Mouse (Mus musculus) thymus, adult 2 months (tissue): ENCODE results near the gene Farp1. TPM values are rescaled to one million over a fixed set of nuclear protein-coding genes. Genes with fewer than 3 reads are reported as not detected.

Experiments used
- DNase-seq: peaks from one replicate; pipeline ENCODE4 v3.0.0; 2021
- H3K27ac ChIP-seq: fragments of 200-500 bp; 2 replicates; pipeline ENCODE4 v1.5.1; 2012; ENCODE audit warnings: low read length, control low read depth; ENCODE audit not compliant: control insufficient read depth, insufficient read depth
- H3K27me3 ChIP-seq: fragments of 200-500 bp; 2 replicates; pipeline ENCODE4 v1.6.1; 2012; ENCODE audit warnings: mild to moderate bottlenecking, low read length, moderate library complexity, mixed read lengths; ENCODE audit not compliant: control insufficient read depth, insufficient read depth
- H3K36me3 ChIP-seq: fragments of 200-500 bp; 2 replicates; pipeline ENCODE4 v1.6.1; 2012; ENCODE audit warnings: mild to moderate bottlenecking, low read length, moderate library complexity; ENCODE audit not compliant: control insufficient read depth, insufficient read depth
- H3K4me1 ChIP-seq: fragments of 200-500 bp; replicated peaks from 2 replicates; pipeline ENCODE4 v1.6.1; 2012; ENCODE audit warnings: low read length; ENCODE audit not compliant: control insufficient read depth, insufficient read depth
- H3K4me3 ChIP-seq: fragments of 200-500 bp; 2 replicates; pipeline ENCODE4 v1.5.1; 2012; ENCODE audit warnings: mild to moderate bottlenecking, low read length, control low read depth, moderate library complexity; ENCODE audit not compliant: control insufficient read depth, insufficient read depth
- CTCF ChIP-seq: fragments of 200-500 bp; IDR thresholded peaks from 2 replicates; pipeline ENCODE4 v1.5.1; 2012; ENCODE audit warnings: mild to moderate bottlenecking, control low read depth, low read length, moderate library complexity, borderline replicate concordance; ENCODE audit not compliant: control insufficient read depth, poor library complexity, insufficient read depth; ENCODE audit errors: extremely low read depth
- POLR2A ChIP-seq: fragments of 200-500 bp; IDR thresholded peaks from 2 replicates; pipeline ENCODE4 v1.6.1; 2012; ENCODE audit warnings: mild to moderate bottlenecking, low read length, control low read depth, moderate library complexity; ENCODE audit not compliant: control insufficient read depth, poor library complexity, insufficient read depth; ENCODE audit errors: extremely low read depth
- WGBS: fragments of 180-500 bp; shearing (Covaris S2); methylation state at CpG from one replicate; pipeline ENCODE4 v1.1.7; 2018; 5-methylcytosine and 5-hydroxymethylcytosine counted together
- polyA plus RNA-seq: library from polyadenylated mRNA; depleted of rRNA; stranded (reverse); fragments of >200 nt; gene quantifications from 2 replicates; pipeline ENCODE4 v1.2.3, GENCODE M21; 2012

Farp1 gene
- polyA plus RNA-seq, 1 experiment = 5.1 TPM

DNA sequence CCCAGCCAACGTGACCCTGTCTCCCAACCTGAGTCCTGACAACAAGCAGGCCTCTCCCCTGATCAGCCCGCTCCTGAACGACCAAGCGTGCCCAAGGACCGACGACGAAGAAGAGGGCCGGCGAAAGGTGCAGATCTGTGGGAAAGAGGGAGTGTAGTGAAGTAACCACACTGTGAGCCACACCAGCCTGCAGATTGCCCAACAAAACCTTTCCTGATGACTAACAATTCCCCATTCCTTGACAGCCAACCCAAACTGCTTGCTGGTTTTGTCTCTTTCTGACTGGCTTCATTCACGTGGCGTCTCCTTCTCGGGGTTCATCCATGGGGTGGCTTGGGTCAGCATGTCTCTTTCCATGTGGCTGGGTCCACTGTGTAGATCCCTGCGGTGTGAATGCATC, 220.5 kb downstream of the Farp1 start:
- 95% methylated on average over 13 of the region's 13 CpGs for WGBS
- Histone ChIP-seq H3K27ac (no peak overlapping the region), H3K27me3 (no peaks in the 10 kb centered on the region), H3K4me3 (no peak overlapping the region), H3K36me3 (no peaks in the 10 kb centered on the region), H3K4me1 (peaks cover 9% of the 10 kb centered on the region)
- no peak for DNase-seq
- no peak for TF ChIP-seq POLR2A
- TF ChIP-seq CTCF = no peak

DNA sequence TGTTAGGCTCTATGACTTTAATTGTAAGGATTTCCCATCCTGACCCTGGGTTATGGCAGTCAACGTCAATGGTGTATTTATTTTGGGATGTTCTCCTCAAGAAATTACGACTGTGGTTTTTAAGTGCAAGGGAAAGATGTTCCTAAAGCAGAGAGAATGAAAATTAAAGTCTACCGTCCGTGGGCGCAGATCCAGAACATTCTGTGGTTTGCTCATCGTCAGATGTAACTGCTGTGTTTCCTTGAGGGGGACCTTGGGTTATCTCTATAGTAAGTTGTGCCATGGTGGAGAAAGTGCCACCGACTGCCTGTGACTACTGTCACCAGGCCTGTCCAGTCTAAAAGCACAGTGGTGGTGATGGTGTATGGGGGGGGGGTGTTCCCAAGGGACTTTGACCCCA, 221.9 kb downstream of the Farp1 start:
- Histone ChIP-seq H3K27me3 (no peaks in the 10 kb centered on the region), H3K4me1 (peaks cover 19% of the 10 kb centered on the region), H3K4me3 (no peak overlapping the region), H3K36me3 (no peaks in the 10 kb centered on the region), H3K27ac (no peak overlapping the region)
- 29% methylated on average over 7 of the region's 7 CpGs for WGBS
- no peak for TF ChIP-seq CTCF
- TF ChIP-seq POLR2A = no peak
- DNase-seq = no peak

DNA sequence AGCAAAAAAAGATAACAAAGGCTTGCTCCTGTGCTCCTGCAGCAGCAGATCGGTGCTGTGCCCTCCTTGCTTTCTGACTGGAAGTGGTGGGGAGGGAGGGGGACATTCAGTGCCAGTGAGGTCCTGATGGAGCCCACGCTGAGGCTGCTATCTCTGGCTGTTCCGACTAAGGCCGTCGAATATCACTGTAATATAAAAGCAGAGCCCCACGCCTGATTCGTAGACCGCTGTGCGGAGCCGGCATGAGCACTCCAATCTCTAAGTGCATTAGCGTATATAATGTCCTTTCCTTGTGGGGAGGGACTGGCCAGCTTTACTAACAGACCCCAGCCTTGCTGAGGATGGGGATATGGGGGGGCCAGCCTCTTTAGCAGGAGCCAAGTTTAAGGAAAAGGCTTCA, 224.3 kb downstream of the Farp1 start:
- Histone ChIP-seq H3K36me3 (no peaks in the 10 kb centered on the region), H3K4me3 (no peak overlapping the region), H3K27me3 (no peaks in the 10 kb centered on the region), H3K4me1 (peaks cover 31% of the 10 kb centered on the region), H3K27ac (no peak overlapping the region)
- DNase-seq = no peak
- no peak for TF ChIP-seq POLR2A
- TF ChIP-seq CTCF = no peak
- WGBS = 91% methylated on average over 11 of the region's 11 CpGs

DNA sequence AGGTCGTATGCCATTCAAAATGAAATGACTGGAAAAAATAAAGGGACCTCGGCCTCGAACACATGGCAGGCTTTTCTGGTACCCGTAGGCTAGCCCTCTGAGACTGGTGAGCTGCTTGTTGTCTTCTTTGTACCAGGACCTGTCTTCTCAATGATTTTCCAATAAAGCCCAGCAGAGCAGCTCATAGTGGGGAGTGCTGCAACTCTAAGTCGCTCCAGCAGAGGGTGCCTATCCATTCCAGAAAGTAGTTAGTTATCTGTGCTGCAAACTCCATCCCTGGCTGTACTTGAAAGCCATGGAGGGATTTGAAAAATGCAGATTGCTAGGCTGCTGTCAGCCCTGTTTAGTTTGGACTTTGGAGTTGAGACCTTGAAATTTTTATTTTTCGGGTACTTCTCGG, 224.8 kb downstream of the Farp1 start:
- peak; percentile 45 for DNase-seq
- Histone ChIP-seq H3K27me3 (no peaks in the 10 kb centered on the region), H3K27ac (no peak overlapping the region), H3K4me3 (no peak overlapping the region), H3K36me3 (no peaks in the 10 kb centered on the region), H3K4me1 (peaks cover 31% of the 10 kb centered on the region)
- no peak for TF ChIP-seq POLR2A
- no peak for TF ChIP-seq CTCF
- 64% methylated on average over 7 of the region's 7 CpGs for WGBS

DNA sequence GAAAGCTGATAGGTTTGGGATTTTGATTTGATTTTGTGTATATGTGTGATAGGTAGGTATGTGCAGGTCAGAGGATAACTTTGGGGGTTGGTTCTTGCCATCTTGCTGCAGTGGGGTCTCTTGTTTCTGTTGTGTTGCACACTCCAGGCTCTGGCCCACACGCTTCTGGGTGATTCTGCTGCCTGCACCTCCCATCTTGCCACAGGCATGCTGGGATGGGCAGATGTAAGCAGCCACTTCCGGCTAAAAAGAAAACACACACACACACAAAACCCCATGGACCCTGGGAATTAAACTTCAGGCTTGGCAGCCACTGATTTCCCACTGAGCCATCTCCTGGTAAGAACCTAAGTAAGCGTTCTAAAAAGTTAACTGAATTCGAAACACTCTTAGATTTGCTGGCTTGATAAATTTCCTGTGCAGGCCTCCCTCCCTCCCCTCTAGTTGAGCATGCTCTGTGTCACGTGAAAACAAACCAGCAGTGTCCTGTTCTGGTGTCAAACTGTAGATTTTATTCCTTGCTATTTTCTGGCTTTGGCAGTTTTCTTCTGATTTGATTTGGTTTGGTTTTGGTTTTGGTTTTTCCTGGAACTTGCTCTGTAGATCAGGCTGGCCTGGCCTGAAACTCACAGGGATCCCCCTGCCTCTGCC, 226.4 kb downstream of the Farp1 start:
- Histone ChIP-seq H3K27ac (peak overlapping the region; percentile 16), H3K36me3 (no peaks in the 10 kb centered on the region), H3K27me3 (no peaks in the 10 kb centered on the region), H3K4me3 (no peak overlapping the region), H3K4me1 (peaks cover 31% of the 10 kb centered on the region)
- WGBS = 10% methylated on average over 5 of the region's 5 CpGs
- TF ChIP-seq CTCF (no peak), POLR2A (no peak)
- no peak for DNase-seq

DNA sequence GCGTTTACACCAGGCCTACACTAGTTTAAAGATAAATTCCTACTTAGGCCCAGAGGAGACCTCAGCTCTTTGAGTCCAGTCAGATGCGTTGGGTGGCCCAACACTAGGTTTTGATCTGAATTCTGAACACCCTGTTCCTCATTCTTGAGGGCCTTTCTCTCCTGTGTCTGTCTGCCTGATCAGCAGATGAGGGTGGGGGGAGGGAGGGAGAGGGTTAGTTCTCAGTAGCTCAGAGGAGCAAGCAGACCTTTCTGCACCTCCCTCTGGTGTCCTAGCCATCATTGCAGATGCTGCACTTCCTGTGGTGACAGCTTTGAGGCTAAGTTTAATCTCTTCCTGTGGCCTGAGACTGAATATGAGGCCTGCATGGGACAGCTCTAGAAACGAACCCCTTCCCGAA, 227.6 kb downstream of the Farp1 start:
- Histone ChIP-seq H3K36me3 (no peaks in the 10 kb centered on the region), H3K4me3 (no peak overlapping the region), H3K27me3 (no peaks in the 10 kb centered on the region), H3K27ac (no peak overlapping the region), H3K4me1 (peaks cover 22% of the 10 kb centered on the region)
- TF ChIP-seq POLR2A = no peak
- TF ChIP-seq CTCF = no peak
- no peak for DNase-seq
- WGBS = 39% methylated on average over 4 of the region's 4 CpGs

DNA sequence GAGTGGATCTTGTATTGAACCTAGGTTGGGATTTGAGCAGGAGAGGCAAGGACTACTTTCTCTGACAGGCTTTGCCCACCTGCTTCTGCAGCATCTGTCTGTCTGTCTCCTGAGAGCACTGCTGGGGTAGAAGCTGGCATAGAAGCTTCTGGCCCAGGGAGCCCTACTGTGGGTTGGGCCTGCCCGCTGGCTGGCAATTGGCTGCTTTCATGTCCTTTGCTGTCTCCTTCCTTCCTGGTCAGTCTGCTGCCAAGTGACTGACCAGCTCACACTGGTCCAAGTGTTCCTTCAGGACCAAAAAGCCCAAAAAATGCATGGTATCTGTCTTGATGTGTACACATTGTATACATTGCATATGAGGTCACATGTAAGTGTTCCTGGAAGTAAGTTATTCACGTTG, 228.9 kb downstream of the Farp1 start:
- H3K4me3 ChIP-seq = no peak overlapping the region
- WGBS = 93% methylated on average over 2 of the region's 2 CpGs
- no peaks in the 10 kb centered on the region for H3K27me3 ChIP-seq
- H3K27ac ChIP-seq = no peak overlapping the region
- DNase-seq = no peak
- H3K36me3 ChIP-seq = no peaks in the 10 kb centered on the region
- TF ChIP-seq CTCF = no peak
- no peak for TF ChIP-seq POLR2A
- peaks cover 22% of the 10 kb centered on the region for H3K4me1 ChIP-seq
